8 mouse cellular contexts compared by ENCODE assay signal in genomic region chr4:117095551-117096452, GRCm38 (mm10). TPM values are rescaled to one million over a fixed set of nuclear protein-coding genes. Genes with fewer than 3 reads are reported as not detected.
DNase-seq lines count a peak whose midpoint lies in the region; ATAC-seq and TF ChIP-seq lines count a peak whose summit lies in the region.

Ptch2 (plus strand) TSS chr4:117096075.

- H3K4me1 ChIP-seq in hindbrain, embryonic 13.5 days (replicated peaks) = peaks cover 35% of the 10 kb centered on the region

- TF ChIP-seq CTCF in gastrocnemius, adult 2 months (IDR thresholded peaks at IDR 0.05) = no peak

- peak within 1 kb of the TSS; percentile 76 for H3K4me3 ChIP-seq in gastrocnemius, adult 2 months
- H3K4me3 ChIP-seq in hindbrain, embryonic 13.5 days = peak within 1 kb of the TSS; percentile 66

- peaks cover 5% of the 10 kb centered on the region; the same call in 1 of the 2 replicates for H3K36me3 ChIP-seq in hindbrain, embryonic 13.5 days

- peak within 1 kb of the TSS; percentile 92 for H3K4me2 ChIP-seq in hindbrain, embryonic 13.5 days

- peak; percentile 83 for ATAC-seq in hindbrain, embryonic 13.5 days (ENCODE audit: low FRiP score)
- no peak for ATAC-seq in inflammation-experienced regulatory T-cells, adult 6 months

- peak within 1 kb of the TSS; percentile 84 for H3K9ac ChIP-seq in hindbrain, embryonic 13.5 days

- intact Hi-C loops in gastrocnemius, adult 2 months (cut with DNase I) = no loop called here

- H3K27me3 ChIP-seq in hindbrain, embryonic 13.5 days = peaks cover 15% of the 10 kb centered on the region

- H3K27ac ChIP-seq in gastrocnemius, adult 2 months = peak within 1 kb of the TSS; percentile 66
- H3K27ac ChIP-seq in hindbrain, embryonic 13.5 days = peak within 1 kb of the TSS; percentile 81

- no peaks in the 10 kb centered on the region for H3K9me3 ChIP-seq in hindbrain, embryonic 13.5 days

- peak; percentile 78 for DNase-seq in WW6 (ENCODE audit: low read depth, low spot score)
- DNase-seq in cerebellum, postnatal 25 days = peak; percentile 47 to 66
- peak; percentile 81 for DNase-seq in gastrocnemius, adult 2 months
- peak; percentile 16 to 26 for DNase-seq in left cerebral cortex, adult 18-20 months (ENCODE audit: low spot score in 2 of 2)
- DNase-seq in lung, postnatal 36 days = peak; percentile 63
- DNase-seq in right cerebral cortex, adult 18-20 months = peak; percentile 41

- WGBS in hindbrain, embryonic 13.5 days = under 1% methylated on average over 46 of the region's 50 CpGs

RNA-seq across cellular contexts. Expression of gene Ptch2, which starts in this region (rescaled TPM):
- under 1 TPM; 0.22 to 0.54 TPM for total RNA-seq in gastrocnemius, adult 2 months (2021)
- polyA plus RNA-seq in hindbrain, embryonic 13.5 days (2015; fragmentation: Nextera tagmentation; extraction: Ambion mirVana) = 6.8 and 7.9 TPM in 2 replicates
- total RNA-seq in left cerebral cortex, adult 18-20 months (2021) = 1 to 10 TPM; 1.1 to 2.0 TPM
- polyA plus RNA-seq in inflammation-experienced regulatory T-cells, adult 6 months (2017; shearing (Covaris generic)) = under 1 TPM in 2 of 3 experiments, not detected in 1; 0.15 to 0.24 TPM

Comparison
In these comparisons a context has a peak if more than half of its experiments do, and no peak if none do; other contexts are left out.
1. Peak in DNase-seq, H3K4me3 ChIP-seq and H3K27ac ChIP-seq in gastrocnemius, adult 2 months; RNA of the gene not detected or under 1 TPM.
2. DNase-seq: peak in every context shown above with its lines; median percentile 81 in gastrocnemius, adult 2 months; 78 in WW6; 63 in lung, postnatal 36 days; 56 in cerebellum, postnatal 25 days; 41 in right cerebral cortex, adult 18-20 months; 21 in left cerebral cortex, adult 18-20 months.